Mouse (Mus musculus) CH12.LX (cell line): ENCODE measurements at regions not wholly inside any gene's neighbourhood (a gene's known extent, or its start where the extent isn't known, plus 50 kb on each side); places are given as distances from the start of the nearest gene placed in this dataset.

ENCODE experiments used
- DNase-seq: peaks from one replicate; pipeline ENCODE4 v3.0.0-alpha.2; 2013; ENCODE audit errors: extremely low read depth
- H3K27ac ChIP-seq: 2 replicates; pipeline ENCODE4 v1.5.1; 2012; ENCODE audit warnings: low read depth, mild to moderate bottlenecking, control low read depth, moderate library complexity; ENCODE audit not compliant: insufficient read depth
- H3K27me3 ChIP-seq: replicated peaks from 2 replicates; pipeline ENCODE3; 2012; ENCODE audit warnings: inconsistent platforms
- H3K36me3 ChIP-seq, 2 experiments: replicated peaks in 1 of 2; 2 replicates each; pipeline versions ENCODE3 to v1.6.1; 2012; ENCODE audit warnings: inconsistent platforms in 1 of 2, low read length in 1 of 2, mild to moderate bottlenecking in 1 of 2, mixed read lengths in 1 of 2, moderate library complexity in 1 of 2; ENCODE audit not compliant: control insufficient read depth in 1 of 2, insufficient read depth in 1 of 2
- H3K4me1 ChIP-seq, 2 experiments: 2 replicates each; pipeline ENCODE4 v1.6.1; 2012; ENCODE audit warnings: inconsistent platforms in 1 of 2, moderate library complexity in 1 of 2; ENCODE audit not compliant: insufficient read depth in 2 of 2, control insufficient read depth in 1 of 2
- H3K4me2 ChIP-seq: 2 replicates; pipeline ENCODE4 v1.6.1; 2012; ENCODE audit warnings: low read depth, mild to moderate bottlenecking, control low read depth; ENCODE audit not compliant: poor library complexity, insufficient read depth, severe bottlenecking
- H3K4me3 ChIP-seq, 3 experiments: fragments of 150-350 bp in 1 of 3; sonication (generic) in 1 of 3; replicated peaks in 1 of 3; 2 replicates each; pipeline versions ENCODE3 to v1.5.1; 2011 to 2012; ENCODE audit warnings: low read depth in 2 of 3, low read length in 2 of 3, mild to moderate bottlenecking in 2 of 3, moderate library complexity in 2 of 3, control low read depth in 1 of 3, improper control_type of control experiment in 1 of 3, inconsistent platforms in 1 of 3, mixed read lengths in 1 of 3; ENCODE audit not compliant: poor library complexity in 1 of 3
- H3K79me2 ChIP-seq: replicated peaks from 2 replicates; pipeline ENCODE4 v1.6.1; 2012; ENCODE audit warnings: mild to moderate bottlenecking, moderate library complexity; ENCODE audit not compliant: control insufficient read depth, poor library complexity, insufficient read depth, severe bottlenecking; ENCODE audit errors: extremely low read depth
- H3K9ac ChIP-seq: 2 replicates; pipeline ENCODE4 v1.6.1; 2012; ENCODE audit warnings: low read depth, mild to moderate bottlenecking, control low read depth, moderate library complexity; ENCODE audit not compliant: insufficient read depth
- H3K9me3 ChIP-seq: replicated peaks from 2 replicates; pipeline ENCODE3; 2012; ENCODE audit warnings: low read length, inconsistent platforms, mixed read lengths
- CHD1 ChIP-seq: IDR thresholded peaks from 2 replicates; pipeline ENCODE4 v1.6.1; 2012; ENCODE audit warnings: low read depth, low read length, improper control_type of control experiment, inconsistent platforms
- E2F4 ChIP-seq: IDR thresholded peaks from 2 replicates; pipeline ENCODE4 v1.6.1; 2011; ENCODE audit warnings: low read depth, low read length, improper control_type of control experiment; ENCODE audit not compliant: insufficient replicate concordance
- EP300 ChIP-seq: IDR thresholded peaks from 2 replicates; pipeline ENCODE4 v1.6.1; 2011; ENCODE audit warnings: low read length, improper control_type of control experiment
- ETS1 ChIP-seq: conservative IDR thresholded peaks from 2 replicates; pipeline ENCODE4 v1.6.1; 2012; ENCODE audit warnings: low read depth, mild to moderate bottlenecking, inconsistent platforms, low read length, improper control_type of control experiment, moderate library complexity
- HCFC1 ChIP-seq: IDR thresholded peaks from 2 replicates; pipeline ENCODE4 v1.6.1; 2012; ENCODE audit warnings: low read depth, mild to moderate bottlenecking, inconsistent platforms, low read length, improper control_type of control experiment
- JUN ChIP-seq: IDR thresholded peaks from 2 replicates; pipeline ENCODE4 v1.6.1; 2011; ENCODE audit warnings: low read depth, mild to moderate bottlenecking, low read length, improper control_type of control experiment, moderate library complexity; ENCODE audit not compliant: insufficient read depth
- MAFK ChIP-seq: IDR thresholded peaks from 2 replicates; pipeline ENCODE4 v1.6.1; 2011; ENCODE audit warnings: low read length, improper control_type of control experiment; ENCODE audit not compliant: insufficient replicate concordance
- MAX ChIP-seq: IDR thresholded peaks from 2 replicates; pipeline ENCODE4 v1.6.1; 2011; ENCODE audit warnings: low read length, improper control_type of control experiment
- MAZ ChIP-seq: IDR thresholded peaks from 2 replicates; pipeline ENCODE4 v1.6.1; 2012; ENCODE audit warnings: low read depth, mild to moderate bottlenecking, inconsistent platforms, low read length, improper control_type of control experiment, moderate library complexity
- MYC ChIP-seq: IDR thresholded peaks from 2 replicates; pipeline ENCODE4 v1.6.1; 2011; ENCODE audit warnings: low read depth, mild to moderate bottlenecking, improper control_type of control experiment, low read length
- NELFE ChIP-seq: IDR thresholded peaks from 2 replicates; pipeline ENCODE4 v1.6.1; 2011; ENCODE audit warnings: low read depth, low read length, improper control_type of control experiment
- NRF1 ChIP-seq: IDR thresholded peaks from 2 replicates; pipeline ENCODE4 v1.6.1; 2014; ENCODE audit warnings: low read depth, mild to moderate bottlenecking, inconsistent platforms, low read length, improper control_type of control experiment, moderate library complexity
- PAX5 ChIP-seq: IDR thresholded peaks from 2 replicates; pipeline ENCODE4 v1.6.1; 2012; ENCODE audit warnings: low read length, inconsistent platforms, mixed read lengths
- POLR2A ChIP-seq: IDR thresholded peaks from 2 replicates; pipeline ENCODE4 v1.6.1; 2011; ENCODE audit warnings: low read depth, mild to moderate bottlenecking, improper control_type of control experiment, low read length
- POLR2AphosphoS2 ChIP-seq: IDR thresholded peaks from 2 replicates; pipeline ENCODE4 v1.6.1; 2011; ENCODE audit warnings: low read depth, low read length, improper control_type of control experiment
- RCOR1 ChIP-seq: conservative IDR thresholded peaks from 2 replicates; pipeline ENCODE4 v1.6.1; 2012; ENCODE audit warnings: low read depth, mild to moderate bottlenecking, inconsistent platforms, low read length, improper control_type of control experiment
- TBP ChIP-seq: conservative IDR thresholded peaks from 2 replicates; pipeline ENCODE4 v1.6.1; 2011; ENCODE audit warnings: low read depth, low read length, improper control_type of control experiment
- TCF12 ChIP-seq: IDR thresholded peaks from 2 replicates; pipeline ENCODE4 v1.6.1; 2014; ENCODE audit warnings: low read depth, mild to moderate bottlenecking, inconsistent platforms, low read length, improper control_type of control experiment
- UBTF ChIP-seq: IDR thresholded peaks from 2 replicates; pipeline ENCODE4 v1.6.1; 2012; ENCODE audit warnings: low read depth, mild to moderate bottlenecking, inconsistent platforms, low read length, improper control_type of control experiment, moderate library complexity
- USF1 ChIP-seq: IDR thresholded peaks from 2 replicates; pipeline ENCODE4 v1.6.1; 2014; ENCODE audit warnings: low read depth, mild to moderate bottlenecking, inconsistent platforms, low read length, improper control_type of control experiment
- ZC3H11A ChIP-seq: IDR thresholded peaks from 2 replicates; pipeline ENCODE4 v1.6.1; 2012; ENCODE audit warnings: low read depth, mild to moderate bottlenecking, inconsistent platforms, low read length, improper control_type of control experiment
- ZKSCAN1 ChIP-seq: IDR thresholded peaks from 2 replicates; pipeline ENCODE4 v1.6.1; 2012; ENCODE audit warnings: low read depth, inconsistent platforms, low read length, improper control_type of control experiment, borderline replicate concordance
- dilution Hi-C: fragments of 300-500 bp; cut with MboI; formaldehyde crosslinking; loops from 2 replicates; pipeline ENCODE4 v1.14.3; 2020; ENCODE audit warnings: low sequenced_read_pairs; ENCODE audit not compliant: extremely low pct_unique_long_range_greater_than_20kb, extremely low pct_ligation_motif_present
- in situ Hi-C: fragments of 300-500 bp; cut with MboI; formaldehyde crosslinking; loops from 3 replicates; pipeline ENCODE4 v1.14.3; 2019; ENCODE audit warnings: low sequenced_read_pairs, low pct_ligation_motif_present, low pct_unique_long_range_greater_than_20kb, mixed read lengths

- Histone ChIP-seq H3K27me3 (no peaks in the 10 kb centered on the region), H3K27ac (no peak overlapping the region), H3K9me3 (no peaks in the 10 kb centered on the region)
- TF ChIP-seq MAX = no peak
- no peak for TF ChIP-seq ETS1
- no peak for TF ChIP-seq POLR2AphosphoS2
- TF ChIP-seq, all 38 proteins: peak for 0
- dilution Hi-C loops (no loop called here), in situ Hi-C loops (no loop called here)
- Histone ChIP-seq H3K4me1 (peaks cover 0 to 7% of the 10 kb centered on the region in 2 experiments; a peak in 1 of 4 replicates), H3K4me2 (no peak overlapping the region), H3K36me3 (no peaks in the 10 kb centered on the region), H3K79me2 (no peaks in the 10 kb centered on the region), H3K9ac (no peak overlapping the region), H3K4me3 (no peak overlapping the region)
- DNase-seq = no peak
Measured at GRCm38 (mm10) chr10:92504271-92504670, 217.9 kb downstream of the Nedd1 start.

- Histone ChIP-seq H3K9me3 (peaks cover 2% of the 10 kb centered on the region), H3K4me1 (no peaks in the 10 kb centered on the region), H3K4me3 (no peak overlapping the region), H3K9ac (no peak overlapping the region), H3K79me2 (no peaks in the 10 kb centered on the region), H3K36me3 (no peaks in the 10 kb centered on the region), H3K27ac (no peak overlapping the region), H3K27me3 (no peaks in the 10 kb centered on the region), H3K4me2 (no peak overlapping the region)
- no peak for TF ChIP-seq PAX5
- TF ChIP-seq NRF1 = no peak
- TF ChIP-seq RCOR1 = no peak
- TF ChIP-seq MAZ = no peak
- no peak for TF ChIP-seq TCF12
- TF ChIP-seq HCFC1 = no peak
- TF ChIP-seq MAFK = no peak
- dilution Hi-C loops = no loop called here
- in situ Hi-C loops = no loop called here
- no peak for DNase-seq
Measured at GRCm38 (mm10) chr10:92483592-92483991, 238.6 kb downstream of the Nedd1 start.

GRCm38 (mm10) chr10:92473282-92473681 lies 248.9 kb downstream of the Nedd1 start:
- Histone ChIP-seq H3K9ac (no peak overlapping the region), H3K9me3 (no peaks in the 10 kb centered on the region), H3K4me3 (no peak overlapping the region), H3K4me2 (no peak overlapping the region), H3K79me2 (no peaks in the 10 kb centered on the region), H3K27ac (no peak overlapping the region), H3K27me3 (no peaks in the 10 kb centered on the region), H3K4me1 (no peaks in the 10 kb centered on the region), H3K36me3 (no peaks in the 10 kb centered on the region)
- dilution Hi-C loops = no loop called here
- TF ChIP-seq ZC3H11A (no peak), POLR2AphosphoS2 (no peak), MAX (no peak), HCFC1 (no peak), E2F4 (no peak), EP300 (no peak), ZKSCAN1 (no peak), POLR2A (no peak), USF1 (no peak), MYC (no peak), NRF1 (no peak), UBTF (no peak), CHD1 (no peak), JUN (no peak), NELFE (no peak), TBP (no peak), RCOR1 (no peak)
- in situ Hi-C loops = no loop called here
- no peak for DNase-seq
